Mouse (Mus musculus) forebrain, embryonic 13.5 days (tissue): ENCODE measurements around the gene 4930435E12Rik. TPM values are rescaled to one million over a fixed set of nuclear protein-coding genes. Genes with fewer than 3 reads are reported as not detected.
"Not testable (repeated sequence)": the region's sequence is repeated elsewhere in the genome, so short reads cannot be mapped to it uniquely, and the experiment has no call there.

Experiments used
- ATAC-seq: fragments of 200-750 bp; cut with Nextera tagmentation; 2 replicates; pipeline ENCODE4 v1.8.0; 2017
- H3K27ac ChIP-seq: fragments of 300-500 bp; sonication (generic); 2 replicates; pipeline ENCODE4 v1.5.1; 2015; ENCODE audit warnings: inconsistent platforms, mild to moderate bottlenecking, moderate library complexity
- H3K27me3 ChIP-seq: fragments of 300-500 bp; sonication (generic); 2 replicates; pipeline ENCODE4 v1.6.1; 2015; ENCODE audit warnings: mild to moderate bottlenecking, inconsistent platforms
- H3K36me3 ChIP-seq: fragments of 300-500 bp; sonication (generic); 2 replicates; pipeline ENCODE4 v1.6.1; 2015; ENCODE audit warnings: mild to moderate bottlenecking, inconsistent platforms; ENCODE audit not compliant: poor library complexity, severe bottlenecking
- H3K4me1 ChIP-seq: fragments of 300-500 bp; sonication (generic); 2 replicates; pipeline ENCODE4 v1.6.1; 2015; ENCODE audit warnings: inconsistent platforms
- H3K4me2 ChIP-seq: fragments of 300-500 bp; sonication (generic); 2 replicates; pipeline ENCODE4 v1.6.1; 2015; ENCODE audit warnings: inconsistent platforms, mild to moderate bottlenecking, moderate library complexity
- H3K4me3 ChIP-seq: fragments of 300-500 bp; sonication (generic); 2 replicates; pipeline ENCODE4 v1.5.1; 2015; ENCODE audit warnings: mild to moderate bottlenecking, inconsistent platforms
- H3K9ac ChIP-seq: fragments of 300-500 bp; sonication (generic); 2 replicates; pipeline ENCODE4 v1.6.1; 2015; ENCODE audit warnings: mild to moderate bottlenecking, inconsistent platforms
- H3K9me3 ChIP-seq: fragments of 300-500 bp; sonication (generic); replicated peaks from 2 replicates; pipeline ENCODE4 v1.6.1; 2016; ENCODE audit warnings: inconsistent platforms
- WGBS: fragments of 180-500 bp; shearing (Covaris S2); methylation state at CpG from one replicate; pipeline ENCODE4 v1.1.7; 2015; 5-methylcytosine and 5-hydroxymethylcytosine counted together
- polyA plus RNA-seq: library from polyadenylated mRNA; unstranded; fragments of >200 nt; fragmentation: Nextera tagmentation; extraction: Ambion mirVana; gene quantifications from 2 replicates; pipeline ENCODE4 v1.2.1, GENCODE M21; 2015

4930435E12Rik gene
- polyA plus RNA-seq = not detected in 2 replicates

GRCm38 (mm10) chr16:38828649-38829048, at the start of gene 4930435E12Rik:
Gene 4930435E12Rik (minus strand): TSS chr16:38828749.
- Histone ChIP-seq H3K27me3 (no peaks in the 10 kb centered on the region), H3K9ac (no peak within 1 kb of the TSS), H3K9me3 (no peaks in the 10 kb centered on the region), H3K4me2 (no peak within 1 kb of the TSS), H3K4me3 (no peak within 1 kb of the TSS), H3K36me3 (no peaks in the 10 kb centered on the region), H3K4me1 (no peaks in the 10 kb centered on the region), H3K27ac (no peak within 1 kb of the TSS)
- ATAC-seq = no peak
- WGBS = 82% methylated on average over 3 of the region's 3 CpGs

- WGBS = 28% methylated on average over 4 of the region's 4 CpGs
- Histone ChIP-seq H3K9me3 (no peaks in the 10 kb centered on the region), H3K9ac (no peak overlapping the region), H3K27ac (no peak overlapping the region), H3K4me1 (0 out of 2 replicates have a peak, but pooled peaks cover 8% of the 10 kb centered on the region), H3K36me3 (no peaks in the 10 kb centered on the region), H3K4me2 (no peak overlapping the region), H3K27me3 (no peaks in the 10 kb centered on the region), H3K4me3 (no peak overlapping the region)
- no peak for ATAC-seq
Measured at GRCm38 (mm10) chr16:38874481-38874880, 45.9 kb upstream of the 4930435E12Rik start.

- no peaks in the 10 kb centered on the region for H3K27me3 ChIP-seq
- no peak overlapping the region for H3K9ac ChIP-seq
- H3K4me3 ChIP-seq = no peak overlapping the region
- no peak for ATAC-seq
- no peak overlapping the region for H3K4me2 ChIP-seq
- no peaks in the 10 kb centered on the region for H3K36me3 ChIP-seq
- WGBS = 91% methylated on average over 4 of the region's 4 CpGs
- no peaks in the 10 kb centered on the region for H3K9me3 ChIP-seq
- 0 out of 2 replicates have a peak, but pooled peaks cover 8% of the 10 kb centered on the region for H3K4me1 ChIP-seq
- no peak overlapping the region for H3K27ac ChIP-seq
Measured at GRCm38 (mm10) chr16:38873231-38873630, 44.7 kb upstream of the 4930435E12Rik start.

GRCm38 (mm10) chr16:38864358-38864757, 35.8 kb upstream of the 4930435E12Rik start:
- H3K9me3 ChIP-seq = no peaks in the 10 kb centered on the region; the same call in 1 of the 2 replicates
- H3K27me3 ChIP-seq = no peaks in the 10 kb centered on the region
- H3K36me3 ChIP-seq = no peaks in the 10 kb centered on the region
- H3K9ac ChIP-seq = no peak overlapping the region
- WGBS = 88% methylated on average over 5 of the region's 5 CpGs
- no peak overlapping the region for H3K4me3 ChIP-seq
- no peak for ATAC-seq
- H3K27ac ChIP-seq = no peak overlapping the region
- no peaks in the 10 kb centered on the region for H3K4me1 ChIP-seq
- H3K4me2 ChIP-seq = no peak overlapping the region

- Histone ChIP-seq H3K36me3 (no peaks in the 10 kb centered on the region), H3K9me3 (no peaks in the 10 kb centered on the region), H3K4me3 (no peak overlapping the region), H3K27ac (no peak overlapping the region), H3K9ac (no peak overlapping the region), H3K4me1 (no peaks in the 10 kb centered on the region), H3K4me2 (no peak overlapping the region), H3K27me3 (no peaks in the 10 kb centered on the region)
- 42% methylated on average over 6 of the region's 6 CpGs for WGBS
- ATAC-seq = 0 out of 2 replicates have a peak, but pooled peaks have one; percentile 41
Measured at GRCm38 (mm10) chr16:38860548-38860947, 32.0 kb upstream of the 4930435E12Rik start.

GRCm38 (mm10) chr16:38858120-38858749, 29.7 kb upstream of the 4930435E12Rik start:
- no peak overlapping the region for H3K4me2 ChIP-seq
- H3K27me3 ChIP-seq = no peaks in the 10 kb centered on the region
- 33% methylated on average over 8 of the region's 8 CpGs for WGBS
- ATAC-seq = no peak
- H3K4me3 ChIP-seq = no peak overlapping the region
- H3K9ac ChIP-seq = no peak overlapping the region
- no peak overlapping the region for H3K27ac ChIP-seq
- H3K4me1 ChIP-seq = no peaks in the 10 kb centered on the region
- no peaks in the 10 kb centered on the region for H3K9me3 ChIP-seq
- H3K36me3 ChIP-seq = no peaks in the 10 kb centered on the region

GRCm38 (mm10) chr16:38812521-38812920, 16.0 kb downstream of the 4930435E12Rik start:
- Histone ChIP-seq H3K4me2 (no peak overlapping the region), H3K9ac (no peak overlapping the region), H3K36me3 (no peaks in the 10 kb centered on the region), H3K27me3 (no peaks in the 10 kb centered on the region), H3K27ac (no peak overlapping the region), H3K9me3 (no peaks in the 10 kb centered on the region), H3K4me1 (peaks cover 11% of the 10 kb centered on the region), H3K4me3 (no peak overlapping the region)
- ATAC-seq = no peak
- 30% methylated on average over 8 of the region's 8 CpGs for WGBS

- H3K9ac ChIP-seq = no peak overlapping the region
- H3K9me3 ChIP-seq = no peaks in the 10 kb centered on the region
- no peaks in the 10 kb centered on the region for H3K4me1 ChIP-seq
- H3K4me3 ChIP-seq = no peak overlapping the region
- WGBS = 89% methylated on average over 5 of the region's 5 CpGs
- no peaks in the 10 kb centered on the region for H3K36me3 ChIP-seq
- H3K27ac ChIP-seq = no peak overlapping the region
- ATAC-seq = no peak
- H3K4me2 ChIP-seq = no peak overlapping the region
- no peaks in the 10 kb centered on the region for H3K27me3 ChIP-seq
Measured at GRCm38 (mm10) chr16:38810196-38810595, 18.4 kb downstream of the 4930435E12Rik start.

GRCm38 (mm10) chr16:38807796-38808195, 20.8 kb downstream of the 4930435E12Rik start:
- not testable (repeated sequence) for H3K9ac ChIP-seq, H3K27me3 ChIP-seq, H3K36me3 ChIP-seq, H3K27ac ChIP-seq, H3K4me2 ChIP-seq, ATAC-seq, H3K9me3 ChIP-seq, H3K4me1 ChIP-seq, H3K4me3 ChIP-seq
- WGBS = 87% methylated on average over 5 of the region's 5 CpGs

- H3K4me2 ChIP-seq = no peak within 1 kb of the TSS
- no peaks in the 10 kb centered on the region for H3K27me3 ChIP-seq
- no peaks in the 10 kb centered on the region for H3K4me1 ChIP-seq
- H3K36me3 ChIP-seq = no peaks in the 10 kb centered on the region
- WGBS = 55% methylated on average over 10 of the region's 10 CpGs
- no peak within 1 kb of the TSS for H3K27ac ChIP-seq
- no peak for ATAC-seq
- no peak within 1 kb of the TSS for H3K9ac ChIP-seq
- no peaks in the 10 kb centered on the region for H3K9me3 ChIP-seq
- no peak within 1 kb of the TSS for H3K4me3 ChIP-seq
Measured at GRCm38 (mm10) chr16:38800091-38800490, 28.5 kb downstream of the 4930435E12Rik start, which contains the start of gene Upk1b. Gene Upk1b (minus strand): TSS chr16:38800328.

GRCm38 (mm10) chr16:38798957-38799450, 29.5 kb downstream of the 4930435E12Rik start:
- Histone ChIP-seq H3K36me3 (no peaks in the 10 kb centered on the region), H3K9me3 (no peaks in the 10 kb centered on the region), H3K27me3 (no peaks in the 10 kb centered on the region), H3K27ac (no peak overlapping the region), H3K4me2 (no peak overlapping the region), H3K4me3 (no peak overlapping the region), H3K4me1 (no peaks in the 10 kb centered on the region), H3K9ac (no peak overlapping the region)
- WGBS = 76% methylated on average over 3 of the region's 3 CpGs
- no peak for ATAC-seq

GRCm38 (mm10) chr16:38793120-38793519, 35.4 kb downstream of the 4930435E12Rik start:
- Histone ChIP-seq H3K9ac (no peak overlapping the region), H3K4me2 (no peak overlapping the region), H3K4me3 (no peak overlapping the region), H3K36me3 (no peaks in the 10 kb centered on the region), H3K27ac (no peak overlapping the region), H3K9me3 (no peaks in the 10 kb centered on the region), H3K4me1 (no peaks in the 10 kb centered on the region), H3K27me3 (no peaks in the 10 kb centered on the region)
- WGBS = 85% methylated on average over 6 of the region's 6 CpGs
- no peak for ATAC-seq

- H3K27me3 ChIP-seq = no peaks in the 10 kb centered on the region
- H3K4me3 ChIP-seq = no peak overlapping the region
- H3K9ac ChIP-seq = no peak overlapping the region
- no peaks in the 10 kb centered on the region for H3K4me1 ChIP-seq
- no peak overlapping the region for H3K27ac ChIP-seq
- ATAC-seq = no peak
- H3K4me2 ChIP-seq = no peak overlapping the region
- no peaks in the 10 kb centered on the region for H3K36me3 ChIP-seq
- 90% methylated on average over 3 of the region's 3 CpGs for WGBS
- H3K9me3 ChIP-seq = no peaks in the 10 kb centered on the region
Measured at GRCm38 (mm10) chr16:38789966-38790365, 38.6 kb downstream of the 4930435E12Rik start.
